Mouse (Mus musculus): ENCODE data around the gene Hdac7. TPM values are rescaled to one million over a fixed set of nuclear protein-coding genes. Genes with fewer than 3 reads are reported as not detected.

The Hdac7 gene
- polyA plus RNA-seq, 1 experiment from 2014 or later, result 29.8 TPM

GRCm38 (mm10) chr15:97746748-97747147 is 97.6 kb downstream of the Hdac7 start:
- 94% methylated on average over 24 of the region's 24 CpGs for WGBS
- Histone ChIP-seq H3K27ac (replicated peaks; ENCODE audit: low read depth, low read length) (no peak overlapping the region), H3K4me2 (ENCODE audit: low read length) (no peak overlapping the region), H3K4me3 (replicated peaks; ENCODE audit: low read depth, low read length) (no peak overlapping the region), H3K9me3 (ENCODE audit: control insufficient read depth, low read length) (no peaks in the 10 kb centered on the region), H3K9ac (replicated peaks; ENCODE audit: low read length) (no peak overlapping the region), H3K36me3 (ENCODE audit: control insufficient read depth, insufficient read depth, low read length) (no peaks in the 10 kb centered on the region), H3K4me1 (ENCODE audit: control insufficient read depth, insufficient read depth, low read length) (peaks cover 19% of the 10 kb centered on the region), H3K27me3 (ENCODE audit: control insufficient read depth, insufficient read depth, low read length) (no peaks in the 10 kb centered on the region)
- no peak for DNase-seq
- no peak for ATAC-seq (ENCODE audit: low FRiP score, low TSS enrichment)

- H3K9ac ChIP-seq (replicated peaks; ENCODE audit: low read length), result no peak overlapping the region
- no peak for ATAC-seq (ENCODE audit: low FRiP score, low TSS enrichment)
Measured at GRCm38 (mm10) chr15:97746278-97746677, 98.0 kb downstream of the Hdac7 start.

GRCm38 (mm10) chr15:97745331-97745730 is 99.0 kb downstream of the Hdac7 start:
- Histone ChIP-seq H3K4me1 (ENCODE audit: control insufficient read depth, insufficient read depth, low read length) (peaks cover 14% of the 10 kb centered on the region), H3K9me3 (ENCODE audit: control insufficient read depth, low read length) (no peaks in the 10 kb centered on the region), H3K4me3 (replicated peaks; ENCODE audit: low read depth, low read length) (no peak overlapping the region), H3K27ac (replicated peaks; ENCODE audit: low read depth, low read length) (no peak overlapping the region), H3K9ac (replicated peaks; ENCODE audit: low read length) (no peak overlapping the region), H3K4me2 (ENCODE audit: low read length) (no peak overlapping the region), H3K27me3 (ENCODE audit: control insufficient read depth, insufficient read depth, low read length) (no peaks in the 10 kb centered on the region), H3K36me3 (ENCODE audit: control insufficient read depth, insufficient read depth, low read length) (no peaks in the 10 kb centered on the region)
- DNase-seq, result no peak
- ATAC-seq (ENCODE audit: low FRiP score, low TSS enrichment), result no peak
- 71% methylated on average over 10 of the region's 10 CpGs for WGBS

More at GRCm38 (mm10) chr15:97746278-97746677, 98.0 kb downstream of the Hdac7 start:
- Histone ChIP-seq H3K4me2 (ENCODE audit: low read length) (no peak overlapping the region), H3K4me3 (replicated peaks; ENCODE audit: low read depth, low read length) (no peak overlapping the region), H3K36me3 (ENCODE audit: control insufficient read depth, insufficient read depth, low read length) (no peaks in the 10 kb centered on the region), H3K27ac (replicated peaks; ENCODE audit: low read depth, low read length) (no peak overlapping the region), H3K4me1 (ENCODE audit: control insufficient read depth, insufficient read depth, low read length) (peaks cover 19% of the 10 kb centered on the region), H3K9me3 (ENCODE audit: control insufficient read depth, low read length) (no peaks in the 10 kb centered on the region), H3K27me3 (ENCODE audit: control insufficient read depth, insufficient read depth, low read length) (no peaks in the 10 kb centered on the region)
- no peak for DNase-seq
- WGBS, result 92% methylated on average over 10 of the region's 10 CpGs

GRCm38 (mm10) chr15:97744930-97745329 is 99.4 kb downstream of the Hdac7 start:
- 63% methylated on average over 10 of the region's 10 CpGs for WGBS

GRCm38 (mm10) chr15:97743961-97744525 is 100.3 kb downstream of the Hdac7 start:
- Histone ChIP-seq H3K4me3 (replicated peaks; ENCODE audit: low read depth, low read length) (no peak overlapping the region), H3K9ac (replicated peaks; ENCODE audit: low read length) (no peak overlapping the region), H3K4me2 (ENCODE audit: low read length) (no peak overlapping the region), H3K9me3 (ENCODE audit: control insufficient read depth, low read length) (no peaks in the 10 kb centered on the region), H3K4me1 (ENCODE audit: control insufficient read depth, insufficient read depth, low read length) (peaks cover 9% of the 10 kb centered on the region; the same call in 1 of the 2 replicates), H3K27ac (replicated peaks; ENCODE audit: low read depth, low read length) (no peak overlapping the region), H3K27me3 (ENCODE audit: control insufficient read depth, insufficient read depth, low read length) (no peaks in the 10 kb centered on the region), H3K36me3 (ENCODE audit: control insufficient read depth, insufficient read depth, low read length) (no peaks in the 10 kb centered on the region)
- DNase-seq (no peak), ATAC-seq (ENCODE audit: low FRiP score, low TSS enrichment) (no peak)
- 77% methylated on average over 12 of the region's 12 CpGs for WGBS

More at GRCm38 (mm10) chr15:97744930-97745329, 99.4 kb downstream of the Hdac7 start:
- DNase-seq (peak; percentile 44), ATAC-seq (ENCODE audit: low FRiP score, low TSS enrichment) (no peak)
- Histone ChIP-seq H3K9me3 (ENCODE audit: control insufficient read depth, low read length) (no peaks in the 10 kb centered on the region), H3K27me3 (ENCODE audit: control insufficient read depth, insufficient read depth, low read length) (no peaks in the 10 kb centered on the region), H3K9ac (replicated peaks; ENCODE audit: low read length) (no peak overlapping the region), H3K4me2 (ENCODE audit: low read length) (no peak overlapping the region), H3K4me3 (replicated peaks; ENCODE audit: low read depth, low read length) (no peak overlapping the region), H3K4me1 (ENCODE audit: control insufficient read depth, insufficient read depth, low read length) (peaks cover 10% of the 10 kb centered on the region; the same call in 1 of the 2 replicates), H3K36me3 (ENCODE audit: control insufficient read depth, insufficient read depth, low read length) (no peaks in the 10 kb centered on the region), H3K27ac (replicated peaks; ENCODE audit: low read depth, low read length) (no peak overlapping the region)

GRCm38 (mm10) chr15:97743210-97743609 is 101.1 kb downstream of the Hdac7 start:
- Histone ChIP-seq H3K4me2 (ENCODE audit: low read length) (no peak overlapping the region), H3K4me3 (replicated peaks; ENCODE audit: low read depth, low read length) (no peak overlapping the region), H3K36me3 (ENCODE audit: control insufficient read depth, insufficient read depth, low read length) (no peaks in the 10 kb centered on the region), H3K27ac (replicated peaks; ENCODE audit: low read depth, low read length) (no peak overlapping the region), H3K4me1 (ENCODE audit: control insufficient read depth, insufficient read depth, low read length) (peaks cover 6% of the 10 kb centered on the region; the same call in 1 of the 2 replicates), H3K9ac (replicated peaks; ENCODE audit: low read length) (no peak overlapping the region), H3K9me3 (ENCODE audit: control insufficient read depth, low read length) (no peaks in the 10 kb centered on the region), H3K27me3 (ENCODE audit: control insufficient read depth, insufficient read depth, low read length) (no peaks in the 10 kb centered on the region)
- DNase-seq (no peak), ATAC-seq (ENCODE audit: low FRiP score, low TSS enrichment) (no peak)
- 82% methylated on average over 5 of the region's 5 CpGs for WGBS

Other genes with a start within 250 kb of the Hdac7 start
- gene Rpap3, start 138.7 kb downstream of the Hdac7 start, polyA plus RNA-seq (2014; fragmentation: Nextera tagmentation; extraction: Ambion mirVana), result 45.5 and 50.3 TPM in 2 replicates
- gene Endou, start 113.2 kb downstream of the Hdac7 start, polyA plus RNA-seq (2014; fragmentation: Nextera tagmentation; extraction: Ambion mirVana), result 0.14 TPM in 1 of 2 replicates, not detected in the other
- gene Rapgef3, start 76.5 kb downstream of the Hdac7 start, polyA plus RNA-seq (2014; fragmentation: Nextera tagmentation; extraction: Ambion mirVana), result 7.2 and 8.8 TPM in 2 replicates
- gene Slc48a1, start 66.0 kb downstream of the Hdac7 start, polyA plus RNA-seq (2014; fragmentation: Nextera tagmentation; extraction: Ambion mirVana), result 72.9 and 100 TPM in 2 replicates
- gene Vdr, start 66.1 kb upstream of the Hdac7 start, polyA plus RNA-seq (2014; fragmentation: Nextera tagmentation; extraction: Ambion mirVana), result not detected in 2 replicates
- 52.3 and 63.6 TPM in 2 replicates for gene Tmem106c, start 119.7 kb upstream of the Hdac7 start, polyA plus RNA-seq (2014; fragmentation: Nextera tagmentation; extraction: Ambion mirVana)
- gene Col2a1, start 160.2 kb upstream of the Hdac7 start, polyA plus RNA-seq (2014; fragmentation: Nextera tagmentation; extraction: Ambion mirVana), result 39.3 and 45.2 TPM in 2 replicates
- 72.4 and 80.5 TPM in 2 replicates for gene Pfkm, start 248.1 kb upstream of the Hdac7 start, polyA plus RNA-seq (2014; fragmentation: Nextera tagmentation; extraction: Ambion mirVana)
- 26.1 and 27.2 TPM in 2 replicates for gene Senp1, start 249.2 kb upstream of the Hdac7 start, polyA plus RNA-seq (2014; fragmentation: Nextera tagmentation; extraction: Ambion mirVana)

Data from midbrain, embryonic 14.5 days (tissue).